Mouse (Mus musculus) embryonic fibroblast, embryonic 13.5 days (primary cell): ENCODE data around the gene Mid1.
"Not testable (repeated sequence)": the region's sequence is repeated elsewhere in the genome, so short reads cannot be mapped to it uniquely, and the experiment has no call there.

Experiments
- CTCF ChIP-seq: IDR thresholded peaks from 2 replicates; pipeline ENCODE4 v1.5.1; 2011; ENCODE audit warnings: mild to moderate bottlenecking, control low read depth, low read length, moderate library complexity, borderline replicate concordance; ENCODE audit not compliant: insufficient read depth
- POLR2A ChIP-seq: IDR thresholded peaks from 2 replicates; pipeline ENCODE4 v1.6.1; 2011; ENCODE audit warnings: low read depth, mild to moderate bottlenecking, control low read depth, low read length, moderate library complexity

DNA sequence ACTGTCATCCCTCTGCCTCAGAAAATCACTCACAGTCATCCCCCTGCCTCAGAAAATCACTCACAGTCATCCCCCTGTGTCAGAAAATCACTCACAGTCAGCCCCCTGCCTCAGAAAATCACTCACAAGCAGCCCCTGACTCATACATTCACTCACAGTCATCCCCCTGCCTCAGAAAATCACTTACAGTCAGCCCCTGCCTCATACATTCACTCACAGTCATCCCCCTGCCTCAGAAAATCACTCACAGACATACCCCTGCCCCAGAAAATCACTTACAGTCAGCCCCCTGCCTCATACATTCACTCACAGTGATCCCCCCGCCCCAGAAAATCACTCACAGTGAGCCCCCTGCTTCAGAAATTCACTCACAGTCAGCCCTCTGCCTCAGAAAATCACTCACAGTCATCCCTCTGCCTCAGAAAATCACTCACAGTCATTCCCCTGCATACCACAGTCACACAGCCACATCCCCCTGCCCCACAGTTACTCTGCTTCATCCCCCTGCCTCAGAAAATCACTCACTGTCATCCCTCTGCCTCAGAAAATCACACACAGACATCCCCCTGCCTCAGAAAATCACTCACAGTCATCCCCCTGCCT is 320.8 kb downstream of the Mid1 start:
- not testable (repeated sequence) for TF ChIP-seq POLR2A, CTCF
